Mouse (Mus musculus) liver, embryonic 12.5 days (tissue): ENCODE data around the gene Tmub2. TPM values are rescaled to one million over a fixed set of nuclear protein-coding genes. Genes with fewer than 3 reads are reported as not detected.

Source experiments
- ATAC-seq: fragments of 200-750 bp; cut with Nextera tagmentation; 2 replicates; pipeline ENCODE4 v1.8.0; 2017; ENCODE audit warnings: moderate number of reproducible peaks, mild to moderate bottlenecking, moderate library complexity
- H3K27ac ChIP-seq: fragments of 300-500 bp; sonication (generic); 2 replicates; pipeline ENCODE4 v1.5.1; 2016; ENCODE audit warnings: mild to moderate bottlenecking
- H3K27me3 ChIP-seq: fragments of 300-500 bp; sonication (generic); replicated peaks from 2 replicates; pipeline ENCODE4 v1.6.1; 2016; ENCODE audit warnings: mild to moderate bottlenecking, moderate library complexity
- H3K36me3 ChIP-seq: fragments of 300-500 bp; sonication (generic); 2 replicates; pipeline ENCODE4 v1.6.1; 2016; ENCODE audit warnings: mild to moderate bottlenecking, moderate library complexity
- H3K4me1 ChIP-seq: fragments of 300-500 bp; sonication (generic); 2 replicates; pipeline ENCODE4 v1.6.1; 2016
- H3K4me2 ChIP-seq: fragments of 300-500 bp; sonication (generic); 2 replicates; pipeline ENCODE4 v1.6.1; 2016; ENCODE audit warnings: mild to moderate bottlenecking, moderate library complexity
- H3K4me3 ChIP-seq: fragments of 300-500 bp; sonication (generic); 2 replicates; pipeline ENCODE4 v1.5.1; 2016; ENCODE audit warnings: mild to moderate bottlenecking, moderate library complexity
- H3K9ac ChIP-seq: fragments of 300-500 bp; sonication (generic); 2 replicates; pipeline ENCODE4 v1.6.1; 2016; ENCODE audit warnings: mild to moderate bottlenecking, moderate library complexity
- H3K9me3 ChIP-seq: fragments of 300-500 bp; sonication (generic); replicated peaks from 2 replicates; pipeline ENCODE4 v1.6.1; 2016; ENCODE audit warnings: mild to moderate bottlenecking, moderate library complexity
- WGBS: fragments of 180-500 bp; shearing (Covaris S2); methylation state at CpG from one replicate; pipeline ENCODE4 v1.1.7; 2016; ENCODE audit not compliant: insufficient replicate concordance; 5-methylcytosine and 5-hydroxymethylcytosine counted together
- polyA plus RNA-seq: library from polyadenylated mRNA; unstranded; fragments of >200 nt; fragmentation: Nextera tagmentation; extraction: Ambion mirVana; gene quantifications from 2 replicates; pipeline ENCODE4 v1.2.1, GENCODE M21; 2016

Tmub2 gene
- polyA plus RNA-seq, 1 experiment from 2014 or later = 28.4 TPM

GRCm38 (mm10) chr11:102310768-102311695 lies 26.3 kb downstream of the Tmub2 start:
- ATAC-seq = no peak
- H3K9me3 ChIP-seq = no peaks in the 10 kb centered on the region
- 43% methylated on average over 37 of the region's 38 CpGs for WGBS
- H3K36me3 ChIP-seq = peaks cover 95% of the 10 kb centered on the region
- peak overlapping the region; percentile 60 for H3K9ac ChIP-seq
- peak overlapping the region; percentile 54 for H3K4me3 ChIP-seq
- peak overlapping the region; percentile 83 for H3K27ac ChIP-seq
- H3K4me2 ChIP-seq = peak overlapping the region; percentile 82
- peaks cover 80% of the 10 kb centered on the region for H3K4me1 ChIP-seq
- no peaks in the 10 kb centered on the region for H3K27me3 ChIP-seq

DNA sequence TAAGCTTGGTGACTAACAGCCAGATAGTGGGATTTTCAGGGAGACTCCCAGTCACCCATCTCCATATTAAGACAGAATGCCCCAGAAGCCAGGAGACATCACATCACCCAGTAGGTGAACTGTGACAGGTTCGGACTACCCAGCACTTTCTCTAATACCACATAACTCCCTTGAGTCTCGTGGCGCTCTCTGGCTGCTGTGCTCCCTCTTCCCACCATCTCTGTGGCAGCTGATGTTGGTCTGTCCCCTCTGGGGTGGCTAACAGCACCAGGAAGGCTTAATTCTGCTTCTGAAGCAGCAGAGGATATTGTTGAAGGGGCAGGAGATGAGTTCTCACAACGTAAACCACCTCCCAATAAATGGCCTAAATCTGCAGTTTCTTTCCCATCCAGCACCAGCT lies 27.2 kb downstream of the Tmub2 start:
- Histone ChIP-seq H3K4me2 (no peak overlapping the region), H3K4me3 (no peak overlapping the region), H3K9me3 (no peaks in the 10 kb centered on the region), H3K36me3 (peaks cover 86% of the 10 kb centered on the region), H3K9ac (no peak overlapping the region), H3K27ac (peak overlapping the region; percentile 83; the same call in 1 of the 2 replicates), H3K4me1 (peaks cover 83% of the 10 kb centered on the region), H3K27me3 (no peaks in the 10 kb centered on the region)
- 82% methylated on average over 4 of the region's 4 CpGs for WGBS
- ATAC-seq = no peak

DNA sequence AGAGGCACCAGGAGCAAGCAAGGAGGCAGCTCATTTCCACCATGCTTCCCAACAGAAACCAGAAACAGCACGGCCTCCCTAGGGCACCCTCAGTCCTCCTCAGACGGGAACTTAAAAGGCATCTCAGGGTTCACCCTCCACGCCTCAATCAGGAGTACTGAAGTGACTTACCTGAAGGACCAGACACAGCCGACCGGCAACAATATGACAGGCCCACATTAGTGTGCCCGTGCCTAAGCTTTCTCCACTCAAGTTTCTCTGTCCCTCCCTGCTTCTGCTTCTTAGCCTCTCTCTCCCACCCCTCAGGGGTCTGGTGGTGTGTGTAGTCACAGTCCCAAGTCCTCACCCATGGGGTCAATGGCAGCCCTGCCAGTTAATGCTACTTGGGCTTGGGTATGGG lies 27.9 kb downstream of the Tmub2 start:
- Histone ChIP-seq H3K4me1 (peaks cover 83% of the 10 kb centered on the region), H3K27ac (peak overlapping the region; percentile 83; the same call in 1 of the 2 replicates), H3K9me3 (no peaks in the 10 kb centered on the region), H3K36me3 (peaks cover 79% of the 10 kb centered on the region), H3K27me3 (no peaks in the 10 kb centered on the region), H3K4me3 (no peak overlapping the region), H3K9ac (no peak overlapping the region), H3K4me2 (no peak overlapping the region)
- no peak for ATAC-seq
- WGBS = 72% methylated on average over 6 of the region's 6 CpGs

DNA sequence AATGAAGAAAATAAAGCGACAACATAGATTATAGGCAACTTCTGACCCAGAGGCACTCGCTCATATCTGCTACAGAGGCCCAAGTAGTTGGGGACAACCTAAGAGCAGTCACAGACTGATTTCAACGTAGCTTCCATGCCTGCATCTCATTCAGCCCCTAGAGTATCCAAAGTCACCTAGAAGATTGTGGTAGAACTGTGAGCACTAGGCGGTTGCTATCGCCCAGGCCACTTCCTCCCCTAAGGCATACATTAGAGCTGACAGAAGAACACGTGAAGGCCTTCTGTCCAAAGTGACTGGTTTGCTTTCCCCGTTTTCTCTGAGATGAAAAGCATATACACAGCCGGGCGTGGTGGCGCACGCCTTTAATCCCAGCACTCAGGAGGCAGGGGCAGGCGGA lies 29.6 kb downstream of the Tmub2 start:
- H3K4me3 ChIP-seq = no peak overlapping the region

DNA sequence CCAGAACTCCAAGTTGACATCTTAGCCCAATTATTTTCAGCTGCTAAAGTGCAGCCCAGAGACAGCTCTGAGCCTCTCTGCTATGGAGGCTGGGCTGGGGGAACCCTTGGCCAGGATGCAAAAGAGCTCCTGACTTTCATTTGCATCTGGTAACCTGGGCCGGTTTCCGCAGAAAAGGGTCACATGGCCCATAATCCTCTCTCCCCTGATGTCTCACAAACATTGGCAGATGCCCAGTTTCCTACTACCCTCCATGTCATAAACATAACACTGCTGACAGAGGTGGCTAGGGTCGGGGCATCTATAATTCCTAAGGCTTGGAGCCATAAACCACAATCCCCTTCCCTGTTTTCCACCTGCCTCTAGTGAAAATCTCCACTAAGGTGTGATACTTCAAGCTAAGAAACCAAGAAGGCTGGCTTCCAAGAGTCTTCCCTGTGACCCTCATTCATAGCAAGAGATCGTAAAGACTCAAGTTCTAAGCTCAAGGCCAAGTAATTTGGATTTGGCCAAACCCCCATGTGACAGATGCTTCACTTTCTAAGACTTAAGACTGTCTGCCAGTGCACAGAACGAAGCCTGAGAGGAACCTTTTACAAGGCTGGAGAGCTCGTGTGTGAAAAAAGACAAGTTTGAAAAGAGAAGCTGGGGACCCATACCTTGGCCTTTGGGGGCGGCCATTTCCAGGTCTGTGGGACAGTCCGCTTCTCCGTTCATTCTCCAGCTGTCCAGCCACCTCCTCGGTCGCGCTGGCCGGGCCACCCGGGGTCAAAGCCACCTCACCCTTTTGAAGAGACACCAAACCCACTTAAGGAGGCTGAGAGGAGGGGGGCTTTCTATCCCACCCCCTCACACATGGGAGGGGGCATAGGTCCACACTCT lies 31.2 kb downstream of the Tmub2 start:
- Histone ChIP-seq H3K27ac (peak overlapping the region; percentile 84), H3K4me1 (peaks cover 69% of the 10 kb centered on the region), H3K9ac (peak overlapping the region; percentile 100), H3K9me3 (no peaks in the 10 kb centered on the region), H3K36me3 (peaks cover 49% of the 10 kb centered on the region), H3K4me2 (peak overlapping the region; percentile 96), H3K27me3 (peaks cover 6% of the 10 kb centered on the region; the same call in 1 of the 2 replicates), H3K4me3 (peak overlapping the region; percentile 100)
- WGBS = 10% methylated on average over 14 of the region's 14 CpGs
- no peak for ATAC-seq

More for the DNA sequence above, 29.6 kb downstream of the Tmub2 start:
- ATAC-seq = no peak
- WGBS = 76% methylated on average over 12 of the region's 12 CpGs
- H3K4me1 ChIP-seq = peaks cover 70% of the 10 kb centered on the region
- H3K4me2 ChIP-seq = 0 out of 2 replicates have a peak overlapping the region, but pooled peaks have one; percentile 96
- H3K9me3 ChIP-seq = no peaks in the 10 kb centered on the region
- H3K27ac ChIP-seq = no peak overlapping the region
- H3K27me3 ChIP-seq = no peaks in the 10 kb centered on the region
- H3K9ac ChIP-seq = no peak overlapping the region
- peaks cover 65% of the 10 kb centered on the region for H3K36me3 ChIP-seq

DNA sequence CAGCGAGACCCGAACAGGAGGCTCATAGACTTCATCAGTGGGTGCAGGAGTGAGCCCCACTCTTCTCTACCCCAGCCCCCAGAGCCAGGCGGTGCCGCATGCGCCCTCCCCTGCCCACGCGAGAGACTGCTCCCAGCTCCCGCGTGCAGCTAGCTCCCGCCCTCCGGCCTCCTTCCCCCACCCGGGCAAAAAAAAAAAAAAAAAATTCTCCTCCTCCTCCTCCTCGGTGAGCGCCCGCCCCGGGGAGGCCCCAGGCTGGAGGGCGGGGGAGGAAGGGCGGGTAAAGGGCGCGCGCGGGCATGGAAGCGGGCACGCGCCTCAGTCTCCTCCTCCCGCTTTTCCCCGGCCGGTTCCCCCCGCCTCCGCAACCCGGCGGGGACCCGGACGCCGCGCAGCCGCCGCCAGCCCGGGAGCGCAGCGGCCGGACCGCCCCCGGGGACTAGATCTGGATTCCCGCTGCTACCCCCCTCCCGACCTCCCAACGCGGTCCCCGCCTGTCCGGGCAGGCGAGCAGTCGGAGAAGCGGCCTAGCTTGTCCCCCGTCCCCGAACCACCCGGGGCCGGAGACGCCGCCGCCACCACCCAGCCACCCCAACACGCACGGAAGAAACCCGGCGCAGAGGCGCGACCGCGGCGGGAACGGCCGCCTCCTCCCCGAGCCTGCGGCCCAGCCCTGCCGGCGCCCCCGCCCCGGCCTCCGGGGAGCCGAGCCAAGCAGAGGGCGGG lies 32.0 kb downstream of the Tmub2 start:
- Histone ChIP-seq H3K4me1 (peaks cover 62% of the 10 kb centered on the region), H3K9me3 (no peaks in the 10 kb centered on the region), H3K4me3 (peak overlapping the region; percentile 100), H3K27me3 (peaks cover 13% of the 10 kb centered on the region; the same call in 1 of the 2 replicates), H3K27ac (peak overlapping the region; percentile 99), H3K9ac (peak overlapping the region; percentile 100), H3K36me3 (peaks cover 41% of the 10 kb centered on the region), H3K4me2 (peak overlapping the region; percentile 96)
- WGBS = under 1% methylated on average over 66 of the region's 80 CpGs
- peak; percentile 64 for ATAC-seq

DNA sequence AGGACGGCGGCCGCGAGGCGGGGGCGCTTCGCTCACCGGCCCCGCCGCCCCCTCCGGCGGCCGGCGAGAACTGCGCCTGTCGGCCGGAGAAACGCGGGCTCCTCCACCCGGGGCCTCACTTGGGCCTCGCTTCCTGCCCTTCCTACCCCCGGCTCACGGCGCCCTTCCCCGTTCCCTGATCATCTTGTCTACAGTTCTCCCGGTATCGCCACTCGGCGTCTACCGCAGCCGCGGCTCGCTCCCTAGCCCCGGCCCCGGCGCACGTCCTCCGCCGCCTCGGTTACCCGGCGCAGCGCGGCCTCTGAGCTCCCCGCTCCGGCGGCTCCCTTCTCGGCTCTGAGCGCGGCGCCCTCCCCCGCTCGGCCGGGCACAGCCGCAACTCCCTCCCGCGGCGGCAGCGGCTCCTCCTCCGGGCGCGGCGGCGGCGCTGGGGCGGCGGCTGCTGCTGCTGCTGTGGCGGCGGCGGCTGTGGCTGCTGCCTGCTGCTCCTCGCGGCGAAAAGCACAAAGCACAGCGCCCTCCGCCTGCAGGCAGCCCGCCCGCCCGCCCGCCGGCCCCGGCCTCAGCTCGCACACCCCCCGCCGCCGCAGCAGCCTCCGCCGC lies 32.7 kb downstream of the Tmub2 start:
- under 1% methylated on average over 62 of the region's 87 CpGs for WGBS
- H3K36me3 ChIP-seq = peaks cover 34% of the 10 kb centered on the region
- H3K4me3 ChIP-seq = peak overlapping the region; percentile 100
- H3K4me1 ChIP-seq = peaks cover 56% of the 10 kb centered on the region
- peaks cover 18% of the 10 kb centered on the region for H3K27me3 ChIP-seq
- H3K4me2 ChIP-seq = peak overlapping the region; percentile 96
- H3K9me3 ChIP-seq = no peaks in the 10 kb centered on the region
- H3K9ac ChIP-seq = peak overlapping the region; percentile 100
- H3K27ac ChIP-seq = peak overlapping the region; percentile 99
- peak; percentile 19 for ATAC-seq

GRCm38 (mm10) chr11:102317901-102318575 lies 33.3 kb downstream of the Tmub2 start:
- Histone ChIP-seq H3K36me3 (peaks cover 28% of the 10 kb centered on the region), H3K9me3 (no peaks in the 10 kb centered on the region), H3K4me1 (peaks cover 49% of the 10 kb centered on the region), H3K27ac (peak overlapping the region; percentile 99), H3K27me3 (peaks cover 23% of the 10 kb centered on the region), H3K4me3 (peak overlapping the region; percentile 100), H3K4me2 (peak overlapping the region; percentile 96), H3K9ac (peak overlapping the region; percentile 100)
- WGBS = 2% methylated on average over 30 of the region's 77 CpGs
- peak; percentile 58 for ATAC-seq

DNA sequence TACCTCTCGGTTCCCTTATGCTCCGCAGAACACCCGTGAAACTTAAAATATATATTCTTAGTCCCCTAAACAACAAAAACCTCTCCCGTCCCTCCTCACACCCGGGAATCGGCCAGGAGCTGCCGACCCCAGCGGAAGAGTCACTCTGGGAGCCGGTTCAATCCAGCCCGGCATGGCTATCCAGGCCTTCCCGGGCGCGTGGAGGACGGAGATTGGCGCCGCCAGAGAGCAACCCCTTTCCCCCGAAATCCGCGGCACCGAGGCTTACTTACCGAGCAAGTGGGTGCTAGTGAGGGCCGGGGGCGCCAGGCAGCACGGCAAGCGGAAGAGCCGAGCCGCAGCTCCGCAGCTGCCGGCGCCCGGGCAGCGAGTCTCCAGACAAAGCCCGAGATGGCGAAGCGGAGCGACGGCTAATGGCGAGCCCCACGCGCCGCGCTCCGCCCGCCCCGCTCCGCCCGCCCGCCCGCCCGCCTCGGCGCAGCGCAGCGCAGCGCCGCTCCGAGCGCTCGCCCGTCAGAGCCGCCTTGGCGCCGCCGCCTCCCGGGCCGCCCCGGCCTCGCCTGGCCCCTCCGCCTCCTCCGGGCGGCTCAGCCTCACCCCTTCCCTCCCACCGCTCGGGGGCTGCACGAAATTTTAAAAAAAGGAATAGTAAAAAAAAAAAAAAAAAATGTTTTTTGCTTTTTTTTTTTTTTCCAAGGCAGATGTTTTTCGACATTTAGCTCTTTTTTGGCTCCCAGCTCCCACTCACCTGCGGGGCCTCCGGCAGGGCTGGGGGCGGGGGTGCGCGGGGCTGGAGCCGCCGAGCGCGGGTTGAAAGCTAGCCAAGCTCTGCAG lies 34.1 kb downstream of the Tmub2 start:
- peak; percentile 47 for ATAC-seq
- Histone ChIP-seq H3K9ac (peak overlapping the region; percentile 100), H3K36me3 (peaks cover 20% of the 10 kb centered on the region), H3K4me2 (peak overlapping the region; percentile 96), H3K9me3 (no peaks in the 10 kb centered on the region), H3K27me3 (peaks cover 30% of the 10 kb centered on the region), H3K4me3 (peak overlapping the region; percentile 100), H3K27ac (peak overlapping the region; percentile 99), H3K4me1 (peaks cover 42% of the 10 kb centered on the region)
- under 1% methylated on average over 77 of the region's 84 CpGs for WGBS

GRCm38 (mm10) chr11:102319410-102319792 lies 34.7 kb downstream of the Tmub2 start, which contains the start of gene Ubtf:
Ubtf (minus strand) TSS chr11:102319742.
- Histone ChIP-seq H3K9ac (peak within 1 kb of the TSS; percentile 100), H3K4me2 (peak within 1 kb of the TSS; percentile 96), H3K4me3 (peak within 1 kb of the TSS; percentile 100), H3K27me3 (peaks cover 34% of the 10 kb centered on the region), H3K36me3 (peaks cover 14% of the 10 kb centered on the region), H3K27ac (peak within 1 kb of the TSS; percentile 99), H3K9me3 (no peaks in the 10 kb centered on the region), H3K4me1 (peaks cover 36% of the 10 kb centered on the region)
- WGBS = under 1% methylated on average over 25 of the region's 25 CpGs
- ATAC-seq = peak; percentile 50
